Mouse (Mus musculus) lung, postnatal 0 days (tissue): Measurements from ENCODE around the gene Gm20388.

ENCODE experiments used
- CTCF ChIP-seq: IDR thresholded peaks from 2 replicates; pipeline ENCODE4 v1.5.1; 2016; ENCODE audit warnings: antibody characterized with exemption, mild to moderate bottlenecking
- EP300 ChIP-seq: IDR thresholded peaks from 2 replicates; pipeline ENCODE4 v1.6.1; 2016; ENCODE audit warnings: antibody characterized with exemption, mild to moderate bottlenecking, control low read depth

GRCm38 (mm10) chr8:120472230-120472629 is 561.6 kb downstream of the Gm20388 start:
- no peak for TF ChIP-seq CTCF
- no peak for TF ChIP-seq EP300
